Mouse (Mus musculus) heart, adult 2 months (tissue): ENCODE data around the gene Cpne5. TPM values are rescaled to one million over a fixed set of nuclear protein-coding genes. Genes with fewer than 3 reads are reported as not detected.

Source experiments
- DNase-seq, 2 experiments: peaks; one replicate each; pipeline ENCODE4 v3.0.0; 2021
- H3K27ac ChIP-seq: fragments of 200-600 bp; 2 replicates; pipeline ENCODE4 v1.8.1; 2022
- H3K27me3 ChIP-seq: fragments of 200-500 bp; 2 replicates; pipeline ENCODE4 v1.6.1; 2012; ENCODE audit warnings: mild to moderate bottlenecking, low read length, inconsistent platforms, mixed read lengths; ENCODE audit not compliant: control insufficient read depth, insufficient read depth
- H3K36me3 ChIP-seq: fragments of 200-500 bp; 2 replicates; pipeline ENCODE4 v1.6.1; 2012; ENCODE audit warnings: low read length, inconsistent platforms; ENCODE audit not compliant: control insufficient read depth, insufficient read depth
- H3K4me1 ChIP-seq: fragments of 200-500 bp; 2 replicates; pipeline ENCODE4 v1.6.1; 2011; ENCODE audit warnings: low read length; ENCODE audit not compliant: control insufficient read depth, insufficient read depth
- H3K4me3 ChIP-seq: fragments of 200-600 bp; 2 replicates; pipeline ENCODE4 v1.8.1; 2022
- H3K79me2 ChIP-seq: fragments of 200-500 bp; replicated peaks from 2 replicates; pipeline ENCODE4 v1.6.1; 2012; ENCODE audit warnings: mild to moderate bottlenecking, inconsistent platforms, low read length, moderate library complexity, mixed read lengths; ENCODE audit not compliant: control insufficient read depth, insufficient read depth
- H3K9ac ChIP-seq: fragments of 200-500 bp; 2 replicates; pipeline ENCODE4 v1.6.1; 2012; ENCODE audit warnings: low read depth, mild to moderate bottlenecking, control low read depth, inconsistent platforms, low read length, mixed read lengths
- CTCF ChIP-seq: fragments of 200-600 bp; IDR thresholded peaks from 2 replicates; pipeline ENCODE4 v1.8.1; 2022; ENCODE audit warnings: antibody characterized with exemption, mild to moderate bottlenecking, moderate library complexity
- EP300 ChIP-seq: fragments of 200-500 bp; IDR thresholded peaks from 2 replicates; pipeline ENCODE4 v1.6.1; 2011; ENCODE audit warnings: low read depth, low read length, control low read depth; ENCODE audit not compliant: insufficient read depth
- POLR2A ChIP-seq: fragments of 200-500 bp; IDR thresholded peaks from 2 replicates; pipeline ENCODE4 v1.6.1; 2011; ENCODE audit warnings: mild to moderate bottlenecking, low read depth, low read length, control low read depth; ENCODE audit not compliant: insufficient read depth
- WGBS: fragments of 180-500 bp; shearing (Covaris S2); methylation state at CpG from one replicate; pipeline ENCODE4 v1.1.7; 2018; 5-methylcytosine and 5-hydroxymethylcytosine counted together
- intact Hi-C: fragments of 180-260 bp; cut with DNase I; formaldehyde crosslinking; loops from one replicate; pipeline ENCODE4 v1.15.1; 2025
- polyA plus RNA-seq: library from polyadenylated mRNA; depleted of rRNA; stranded (reverse); fragments of >200 nt; gene quantifications from 2 replicates; pipeline ENCODE4 v1.2.3, GENCODE M21; 2012
- total RNA-seq, 2 experiments: library from RNA; stranded (reverse); gene quantifications; 2 replicates each; pipeline ENCODE4 v1.2.3; 2021

Gene Cpne5
- total and polyA plus RNA-seq, 3 experiments: 4.4 to 11.2 (median 5.2) TPM

DNA sequence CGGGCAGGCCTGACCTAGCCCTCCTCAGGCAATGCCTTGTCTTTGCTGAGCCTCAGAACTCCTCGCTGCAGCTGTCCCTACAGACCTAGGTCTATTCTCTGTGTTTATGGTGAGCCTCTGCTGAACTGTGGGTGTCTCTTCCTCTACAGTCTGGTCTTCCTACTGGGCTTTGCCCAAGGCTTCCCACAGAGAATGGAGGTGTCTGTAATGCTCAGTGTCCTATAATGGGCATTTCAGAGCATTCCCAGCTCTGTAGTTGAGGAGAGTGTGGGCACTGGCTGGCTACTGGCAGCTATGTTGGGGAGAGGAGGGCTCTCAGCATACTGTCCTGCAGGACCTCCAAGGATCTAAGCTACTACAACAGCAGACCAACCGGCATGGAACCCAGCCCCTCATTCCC lies 62.3 kb downstream of the Cpne5 start:
- Histone ChIP-seq H3K79me2 (no peaks in the 10 kb centered on the region), H3K4me3 (no peak overlapping the region), H3K36me3 (no peaks in the 10 kb centered on the region), H3K27ac (no peak overlapping the region), H3K4me1 (no peaks in the 10 kb centered on the region; the same call in 1 of the 2 replicates), H3K9ac (no peak overlapping the region), H3K27me3 (no peaks in the 10 kb centered on the region)
- TF ChIP-seq POLR2A (no peak), EP300 (no peak), CTCF (no peak)
- WGBS: 56% methylated on average over 3 of the region's 3 CpGs
- intact Hi-C loops: loop anchor here (2.0 to 10.0 kb wide), 2 partner anchors 195 to 339 kb away; no protein-coding TSS in a partner anchor
- DNase-seq: no peak

- Histone ChIP-seq H3K79me2 (no peaks in the 10 kb centered on the region), H3K27me3 (no peaks in the 10 kb centered on the region), H3K4me3 (no peak overlapping the region), H3K4me1 (no peaks in the 10 kb centered on the region; the same call in 1 of the 2 replicates), H3K27ac (no peak overlapping the region), H3K9ac (no peak overlapping the region), H3K36me3 (no peaks in the 10 kb centered on the region)
- WGBS: 80% methylated on average over 8 of the region's 8 CpGs
- no peak for DNase-seq
- intact Hi-C loops: loop anchor here (10.0 kb wide), 1 partner anchor 342 kb away; no protein-coding TSS in a partner anchor
- TF ChIP-seq EP300 (no peak), CTCF (no peak), POLR2A (no peak)
Observed at GRCm38 (mm10) chr17:29173165-29173564, 64.8 kb downstream of the Cpne5 start.

DNA sequence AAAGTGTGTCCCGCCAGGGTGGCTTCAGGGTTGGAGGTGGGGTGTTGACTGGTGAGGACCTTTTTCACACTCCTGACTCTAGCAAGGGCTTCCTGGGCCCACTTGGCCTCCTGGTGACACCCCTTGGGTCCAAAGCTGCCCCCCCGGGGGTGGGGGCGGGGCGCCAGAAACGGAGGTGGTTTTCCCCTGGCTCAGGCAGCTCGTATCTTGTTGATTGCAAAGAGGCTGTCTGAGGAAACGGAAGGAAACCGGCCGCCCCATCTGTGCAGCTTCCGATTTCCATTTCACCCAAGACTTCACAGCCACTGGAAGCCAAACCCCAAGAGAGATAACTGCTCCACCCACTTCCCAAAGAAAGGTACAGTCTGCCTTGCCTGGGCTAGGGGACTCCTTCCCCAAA lies 65.9 kb downstream of the Cpne5 start:
- no peak for TF ChIP-seq POLR2A
- TF ChIP-seq CTCF: no peak
- TF ChIP-seq EP300: no peak
- intact Hi-C loops: loop anchor here (10.0 kb wide), 1 partner anchor 343 kb away; no protein-coding TSS in a partner anchor
- Histone ChIP-seq H3K27ac (no peak overlapping the region), H3K36me3 (no peaks in the 10 kb centered on the region), H3K27me3 (no peaks in the 10 kb centered on the region), H3K4me3 (no peak overlapping the region), H3K79me2 (no peaks in the 10 kb centered on the region), H3K4me1 (no peaks in the 10 kb centered on the region; the same call in 1 of the 2 replicates), H3K9ac (no peak overlapping the region)
- DNase-seq: peak in 1 of 2 experiments; percentile 68
- 20% methylated on average over 10 of the region's 10 CpGs for WGBS

DNA sequence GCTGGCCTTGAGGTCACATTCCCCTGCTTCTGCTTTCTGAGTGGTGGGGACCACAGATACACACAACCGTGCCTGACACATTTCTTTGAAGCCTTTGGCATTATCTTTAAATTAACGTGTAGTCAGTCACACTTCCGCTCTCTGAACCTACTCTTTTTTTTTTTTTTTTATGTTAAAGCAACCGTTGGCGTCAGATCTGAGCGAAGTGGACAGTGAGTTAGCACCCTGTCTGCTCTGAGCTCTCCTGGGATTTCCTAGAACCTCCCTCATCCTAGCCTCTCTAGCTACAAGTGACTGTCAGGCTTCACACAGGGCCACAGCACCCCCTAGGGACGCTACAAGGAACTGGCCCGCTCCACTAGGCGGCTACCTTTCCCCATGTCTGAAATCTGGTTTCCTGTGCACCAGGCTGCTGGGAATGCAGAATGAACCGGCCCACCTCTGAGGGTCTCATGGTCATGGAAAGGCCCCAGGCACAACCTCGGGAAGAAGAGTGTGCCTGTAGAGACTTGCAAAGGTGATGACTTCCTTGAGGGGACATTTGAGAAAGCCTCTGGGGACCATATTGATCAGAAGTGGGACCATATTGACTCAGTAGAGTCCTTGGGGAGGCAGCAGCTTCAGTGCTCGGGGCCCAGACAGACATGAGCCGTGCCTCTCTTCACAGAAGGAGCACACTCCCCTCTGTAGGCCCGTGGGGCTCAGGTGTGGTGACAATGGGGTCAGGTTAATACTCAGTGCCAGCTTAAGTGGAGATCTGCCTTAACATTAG lies 66.8 kb downstream of the Cpne5 start:
- DNase-seq: peak; percentile 84 to 87
- Histone ChIP-seq H3K36me3 (no peaks in the 10 kb centered on the region), H3K27me3 (no peaks in the 10 kb centered on the region), H3K27ac (no peak overlapping the region), H3K4me3 (no peak overlapping the region), H3K9ac (no peak overlapping the region), H3K4me1 (no peaks in the 10 kb centered on the region; the same call in 1 of the 2 replicates), H3K79me2 (no peaks in the 10 kb centered on the region)
- TF ChIP-seq EP300 (peak; percentile 81), CTCF (no peak; the same call in 1 of the 2 replicates), POLR2A (no peak)
- 20% methylated on average over 14 of the region's 14 CpGs for WGBS
- intact Hi-C loops: loop anchor here (1.0 to 10.0 kb wide), 4 partner anchors 72 to 344 kb away; no protein-coding TSS in a partner anchor

DNA sequence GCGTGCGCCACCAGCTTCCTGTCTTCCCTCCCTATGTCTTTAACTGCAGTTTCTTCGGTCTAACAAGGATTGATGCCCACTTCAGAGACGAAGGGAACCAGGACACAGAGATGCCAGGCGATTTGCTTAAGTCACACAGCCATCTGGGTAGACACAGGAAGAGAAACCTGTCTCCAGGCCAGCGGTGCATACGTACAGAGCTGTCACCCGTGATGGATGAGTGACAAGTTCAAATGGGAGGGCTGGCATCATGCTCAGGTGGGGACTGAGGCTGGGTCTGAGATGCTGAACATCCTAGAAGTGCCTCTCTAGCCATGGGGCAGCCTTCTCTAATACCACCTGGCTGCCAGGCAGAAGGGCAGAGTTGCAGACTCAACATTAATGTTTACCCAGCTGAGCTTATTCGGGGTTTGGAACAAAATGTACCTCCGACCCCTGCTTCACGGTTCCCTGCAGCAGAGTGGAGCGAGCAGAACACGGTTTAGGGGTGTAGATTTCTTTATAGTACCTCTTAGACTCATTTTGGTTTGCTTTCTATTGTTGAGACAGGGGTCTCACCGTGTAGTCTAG lies 67.5 kb downstream of the Cpne5 start:
- DNase-seq: no peak
- intact Hi-C loops: loop anchor here (2.0 to 10.0 kb wide), 3 partner anchors 72 to 344 kb away; no protein-coding TSS in a partner anchor
- H3K27me3 ChIP-seq: no peaks in the 10 kb centered on the region
- H3K36me3 ChIP-seq: no peaks in the 10 kb centered on the region
- no peak overlapping the region for H3K27ac ChIP-seq
- no peak overlapping the region for H3K9ac ChIP-seq
- no peak overlapping the region for H3K4me3 ChIP-seq
- TF ChIP-seq POLR2A: no peak
- TF ChIP-seq EP300: no peak
- no peaks in the 10 kb centered on the region for H3K79me2 ChIP-seq
- H3K4me1 ChIP-seq: no peaks in the 10 kb centered on the region; the same call in 1 of the 2 replicates
- WGBS: 75% methylated on average over 14 of the region's 14 CpGs
